ENCODE assay signal across 21 mouse cellular contexts in the genomic region with DNA sequence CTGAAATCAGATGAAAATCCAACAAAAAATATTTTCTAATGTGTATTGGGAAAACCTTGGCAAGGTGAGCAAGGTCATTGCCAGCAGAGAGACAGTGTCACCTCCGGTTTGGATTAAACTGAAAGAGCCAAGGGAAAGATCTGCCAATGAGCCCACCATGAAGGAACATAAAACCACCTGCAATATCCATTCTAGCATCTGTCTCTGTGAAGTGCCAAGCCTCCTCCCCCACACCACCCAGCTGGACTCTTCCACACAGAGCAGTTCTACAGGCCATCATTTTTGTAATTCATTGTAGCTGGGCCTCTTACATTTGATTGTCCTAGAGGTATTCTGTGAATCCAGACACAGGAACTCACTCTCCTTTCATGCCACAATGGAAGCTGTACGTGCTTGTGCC.
DNase-seq lines count a peak whose midpoint lies in the region; ATAC-seq and TF ChIP-seq lines count a peak whose summit lies in the region.
"Had no signal": no experiment of that assay in that cellular context is flagged by ENCODE, and none has a peak within 500 bp of the region (broad histone marks: within the 10 kb centered on the region; RNA-seq: fewer than 3 reads in every experiment).

No protein-coding gene starts in this region.

- TF ChIP-seq CTCF in hindbrain, postnatal 0 days (IDR thresholded peaks at IDR 0.05; ENCODE audit: low read depth) = no peak
- TF ChIP-seq CTCF in brain, embryonic 14.5 days (IDR thresholded peaks at IDR 0.05; ENCODE audit: borderline replicate concordance, extremely low read depth, insufficient read depth, insufficient read length) = no peak
- TF ChIP-seq CTCF in cerebellum, adult 2 months (IDR thresholded peaks at IDR 0.05; ENCODE audit: borderline replicate concordance, insufficient read depth, low read depth, low read length) = no peak

- H3K9me3 ChIP-seq in hindbrain, postnatal 0 days (ENCODE audit: low read length) = no peaks in the 10 kb centered on the region
- no peaks in the 10 kb centered on the region for H3K9me3 ChIP-seq in hindbrain, embryonic 13.5 days
- no peaks in the 10 kb centered on the region for H3K9me3 ChIP-seq in kidney, embryonic 15.5 days (replicated peaks)
- H3K9me3 ChIP-seq: heart, embryonic 15.5 days; limb, embryonic 13.5 days; liver, embryonic 12.5 days; megakaryocyte, embryonic 14.5 days; neural tube, embryonic 13.5 days had no signal

- WGBS in hindbrain, postnatal 0 days = 61% methylated on average over 2 of the region's 2 CpGs
- WGBS in hindbrain, embryonic 13.5 days = 72% methylated on average over 2 of the region's 2 CpGs
- 16% methylated on average over 2 of the region's 2 CpGs for WGBS in cerebellum, adult 2 months
- 84% methylated on average over 2 of the region's 2 CpGs for WGBS in kidney, embryonic 15.5 days

- H3K4me2 ChIP-seq in hindbrain, postnatal 0 days (ENCODE audit: low read depth, low read length) = no peak overlapping the region
- H3K4me2 ChIP-seq in hindbrain, embryonic 13.5 days = no peak overlapping the region
- no peak overlapping the region for H3K4me2 ChIP-seq in kidney, embryonic 15.5 days
- H3K4me2 ChIP-seq: heart, embryonic 15.5 days; limb, embryonic 13.5 days; liver, embryonic 12.5 days; neural tube, embryonic 13.5 days had no signal

- no peak overlapping the region for H3K9ac ChIP-seq in hindbrain, postnatal 0 days (replicated peaks; ENCODE audit: low read length)
- no peak overlapping the region for H3K9ac ChIP-seq in hindbrain, embryonic 13.5 days
- no peak overlapping the region for H3K9ac ChIP-seq in kidney, embryonic 15.5 days
- H3K9ac ChIP-seq: heart, embryonic 15.5 days; limb, embryonic 13.5 days; liver, embryonic 12.5 days; neural tube, embryonic 13.5 days had no signal

- H3K4me3 ChIP-seq in hindbrain, postnatal 0 days (ENCODE audit: low read length) = no peak overlapping the region
- no peak overlapping the region for H3K4me3 ChIP-seq in hindbrain, embryonic 13.5 days
- no peak overlapping the region for H3K4me3 ChIP-seq in cerebellum, adult 2 months (replicated peaks; ENCODE audit: insufficient read depth, low read depth, low read length)
- no peak overlapping the region for H3K4me3 ChIP-seq in kidney, embryonic 15.5 days (replicated peaks)
- H3K4me3 ChIP-seq: heart, embryonic 15.5 days; limb, embryonic 13.5 days; liver, embryonic 12.5 days; megakaryocyte, embryonic 14.5 days; neural tube, embryonic 13.5 days had no signal

- ATAC-seq in hindbrain, postnatal 0 days = peak; percentile 76
- ATAC-seq in hindbrain, embryonic 13.5 days (ENCODE audit: low FRiP score) = no peak
- ATAC-seq in kidney, embryonic 15.5 days (replicated peaks; ENCODE audit: low FRiP score) = no peak
- ATAC-seq: CD4-positive, CD25-positive, alpha-beta regulatory T cell, adult 4 months; forebrain, embryonic 14.5 days; liver, embryonic 12.5 days had no signal

- no peak for TF ChIP-seq POLR2A in brain, embryonic 14.5 days (IDR thresholded peaks at IDR 0.05; ENCODE audit: borderline replicate concordance, extremely low read depth, insufficient read depth, insufficient read length, poor library complexity, severe bottlenecking)
- TF ChIP-seq POLR2A in cerebellum, adult 2 months (IDR thresholded peaks at IDR 0.05; ENCODE audit: borderline replicate concordance, insufficient read depth, low read length) = no peak

- H3K36me3 ChIP-seq in hindbrain, postnatal 0 days (ENCODE audit: insufficient read depth, low read length) = no peaks in the 10 kb centered on the region
- H3K36me3 ChIP-seq in hindbrain, embryonic 13.5 days = no peaks in the 10 kb centered on the region
- H3K36me3 ChIP-seq in kidney, embryonic 15.5 days = no peaks in the 10 kb centered on the region
- H3K36me3 ChIP-seq: heart, embryonic 15.5 days; limb, embryonic 13.5 days; liver, embryonic 12.5 days; neural tube, embryonic 13.5 days had no signal

- H3K4me1 ChIP-seq in hindbrain, postnatal 0 days (ENCODE audit: insufficient read depth, low read length) = no peaks in the 10 kb centered on the region
- no peaks in the 10 kb centered on the region for H3K4me1 ChIP-seq in hindbrain, embryonic 13.5 days (replicated peaks)
- peaks cover 13% of the 10 kb centered on the region for H3K4me1 ChIP-seq in cerebellum, adult 2 months (ENCODE audit: control insufficient read depth, insufficient read depth, low read length)
- no peaks in the 10 kb centered on the region for H3K4me1 ChIP-seq in kidney, embryonic 15.5 days
- H3K4me1 ChIP-seq: heart, embryonic 15.5 days; limb, embryonic 13.5 days; liver, embryonic 12.5 days; megakaryocyte, embryonic 14.5 days; neural tube, embryonic 13.5 days had no signal

- H3K27me3 ChIP-seq in hindbrain, postnatal 0 days (ENCODE audit: insufficient read depth, low read length) = no peaks in the 10 kb centered on the region
- no peaks in the 10 kb centered on the region for H3K27me3 ChIP-seq in hindbrain, embryonic 13.5 days
- H3K27me3 ChIP-seq in cerebellum, adult 2 months (ENCODE audit: control insufficient read depth, insufficient read depth, low read length) = no peaks in the 10 kb centered on the region
- H3K27me3 ChIP-seq in kidney, embryonic 15.5 days = no peaks in the 10 kb centered on the region
- H3K27me3 ChIP-seq: heart, embryonic 15.5 days; limb, embryonic 13.5 days; liver, embryonic 12.5 days; megakaryocyte, embryonic 14.5 days; neural tube, embryonic 13.5 days had no signal

- peak; percentile 44 for DNase-seq in hindbrain, postnatal 0 days (ENCODE audit: low spot score)
- DNase-seq in brain, embryonic 14.5 days (ENCODE audit: low read depth) = peak; percentile 17
- peak; percentile 64 to 87 for DNase-seq in cerebellum, adult 2 months
- peak; percentile 81 to 83 for DNase-seq in cerebellum, postnatal 25 days
- DNase-seq in lung, postnatal 36 days = no peak
- DNase-seq: adrenal gland, postnatal 14 days; heart, postnatal 36 days; kidney, adult 18-20 months; lung, adult 18-20 months; lung, postnatal 10 days; midbrain, embryonic 14.5 days had no signal

- H3K27ac ChIP-seq in hindbrain, postnatal 0 days = no peak overlapping the region
- H3K27ac ChIP-seq in hindbrain, embryonic 13.5 days = no peak overlapping the region
- H3K27ac ChIP-seq in cerebellum, adult 2 months (ENCODE audit: insufficient read depth, low read length) = peak overlapping the region; percentile 51; the same call in 1 of the 2 replicates
- no peak overlapping the region for H3K27ac ChIP-seq in kidney, embryonic 15.5 days
- H3K27ac ChIP-seq: heart, embryonic 15.5 days; kidney, postnatal 0 days; limb, embryonic 13.5 days; liver, embryonic 12.5 days; neural tube, embryonic 13.5 days had no signal
